Mouse (Mus musculus): ENCODE results near the gene Lrrc29.
"Not testable (repeated sequence)": the region's sequence is repeated elsewhere in the genome, so short reads cannot be mapped to it uniquely, and the experiment has no call there.

Gene Lrrc29

DNA sequence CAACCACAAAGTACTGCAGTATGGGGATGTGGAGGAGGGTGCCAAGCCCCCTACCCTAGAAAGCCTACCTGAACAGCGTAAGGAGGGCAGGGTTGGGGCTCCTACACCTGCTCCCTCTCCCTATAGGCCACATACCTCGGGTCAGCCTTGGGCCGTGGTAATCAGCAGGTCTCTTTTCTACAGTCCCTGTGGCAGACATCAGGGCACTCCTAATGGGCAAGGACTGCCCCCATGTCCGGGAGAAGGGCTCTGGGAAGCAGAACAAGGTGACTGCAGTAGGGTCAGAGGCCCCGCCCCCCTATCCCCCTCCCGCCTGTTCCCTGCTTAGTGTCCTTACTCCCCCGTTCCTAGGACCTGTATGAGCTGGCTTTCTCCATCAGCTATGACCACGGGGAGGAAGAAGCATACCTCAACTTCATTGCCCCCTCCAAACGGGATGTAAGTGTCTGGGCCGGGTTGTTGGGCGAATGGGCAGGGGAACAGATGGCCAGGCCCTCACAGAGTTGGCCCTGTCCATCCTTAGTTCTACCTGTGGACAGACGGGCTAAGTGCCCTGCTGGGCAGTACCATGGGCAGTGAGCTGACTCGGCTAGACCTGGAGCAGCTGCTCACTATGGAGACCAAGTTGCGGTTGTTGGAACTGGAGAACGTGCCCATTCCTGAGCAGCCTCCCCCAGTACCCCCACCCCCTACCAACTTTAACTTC is 16.8 kb downstream of the Lrrc29 start:
- DNase-seq, result no peak

DNA sequence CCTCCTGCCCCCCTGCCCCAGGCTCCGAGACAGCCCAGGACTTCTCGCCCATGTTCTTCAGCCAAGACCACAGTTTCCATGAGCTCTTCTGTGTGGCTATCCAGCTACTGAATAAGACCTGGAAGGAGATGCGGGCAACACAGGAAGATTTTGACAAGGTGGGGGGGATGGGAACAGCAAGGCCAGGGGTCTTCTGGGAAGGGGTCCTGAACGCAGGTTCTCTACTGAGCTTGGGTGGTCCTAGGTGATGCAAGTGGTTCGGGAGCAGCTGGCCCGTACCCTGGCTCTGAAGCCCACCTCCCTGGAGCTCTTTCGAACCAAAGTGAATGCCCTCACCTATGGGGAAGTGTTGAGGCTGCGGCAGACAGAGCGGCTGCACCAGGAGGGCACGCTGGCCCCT is 17.6 kb downstream of the Lrrc29 start:
- DNase-seq, result no peak

DNA sequence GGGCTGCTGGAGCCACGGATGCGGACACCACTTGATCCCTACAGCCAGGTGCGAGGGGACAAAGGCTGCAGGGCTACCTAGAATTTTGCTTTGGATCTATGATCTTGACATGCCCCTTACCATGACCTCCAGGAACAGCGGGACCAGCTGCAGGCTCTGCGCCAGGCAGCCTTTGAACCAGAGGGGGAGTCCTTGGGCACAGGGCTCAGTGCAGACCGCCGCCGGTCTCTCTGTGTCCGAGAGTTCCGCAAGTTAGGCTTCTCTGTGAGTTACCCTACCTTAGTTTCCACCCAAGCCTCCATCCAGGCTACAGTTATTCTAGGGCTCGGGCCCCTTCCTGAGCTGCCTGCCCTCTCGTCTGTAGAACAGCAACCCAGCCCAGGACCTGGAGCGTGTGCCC is 18.4 kb downstream of the Lrrc29 start:
- no peak for DNase-seq

GRCm38 (mm10) chr8:105306146-105306691 is 19.9 kb downstream of the Lrrc29 start:
- no peak for DNase-seq

GRCm38 (mm10) chr8:105305211-105306145 is 20.6 kb downstream of the Lrrc29 start, which contains the start of gene Elmo3:
Elmo3 (plus strand) TSS chr8:105305601.
- peak; percentile 87 for DNase-seq

DNA sequence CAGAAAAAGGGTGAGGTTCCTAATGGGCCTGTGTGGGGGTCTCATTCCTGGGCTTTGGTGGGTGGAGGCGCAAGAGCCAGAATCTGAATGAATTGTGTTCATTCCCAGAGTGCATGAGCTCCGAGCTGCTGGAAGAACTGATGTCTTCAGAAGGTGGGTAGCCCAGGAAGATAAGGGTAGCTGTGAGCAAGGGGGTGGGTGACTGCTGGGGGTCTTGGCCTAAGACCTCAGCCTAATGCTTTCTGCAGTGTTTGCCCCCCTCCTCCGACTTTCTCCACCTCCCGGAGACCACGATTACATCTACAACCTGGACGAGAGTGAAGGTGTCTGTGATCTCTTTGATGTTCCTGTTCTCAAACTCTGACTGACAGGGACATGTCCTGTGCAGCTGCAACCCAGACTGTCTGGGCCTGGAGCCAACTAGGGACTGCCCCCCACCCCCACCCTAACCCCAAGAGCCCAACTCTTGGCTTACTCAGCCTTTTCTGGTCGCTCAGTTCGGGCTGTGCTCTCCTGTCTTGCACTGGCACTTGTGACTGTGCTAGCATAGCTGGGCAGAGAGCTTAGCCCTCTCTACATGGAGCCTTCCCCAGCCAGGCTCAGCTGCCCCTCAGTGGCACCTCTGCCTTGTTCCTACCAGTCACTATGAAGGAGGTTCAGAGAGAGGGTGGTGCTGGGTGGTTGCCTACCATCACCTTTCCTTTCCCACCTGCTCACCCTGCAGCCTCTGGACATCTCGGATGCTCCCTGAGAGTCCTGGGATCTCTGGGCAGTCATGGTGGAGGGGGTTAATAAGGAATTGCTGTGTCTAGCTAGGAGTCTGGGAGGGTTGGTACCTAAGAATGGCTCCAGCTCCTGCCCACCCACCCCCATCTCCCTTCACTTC is 21.5 kb downstream of the Lrrc29 start:
- DNase-seq, result no peak

GRCm38 (mm10) chr8:105303874-105304273 is 22.2 kb downstream of the Lrrc29 start:
- peak; percentile 34 for DNase-seq

DNA sequence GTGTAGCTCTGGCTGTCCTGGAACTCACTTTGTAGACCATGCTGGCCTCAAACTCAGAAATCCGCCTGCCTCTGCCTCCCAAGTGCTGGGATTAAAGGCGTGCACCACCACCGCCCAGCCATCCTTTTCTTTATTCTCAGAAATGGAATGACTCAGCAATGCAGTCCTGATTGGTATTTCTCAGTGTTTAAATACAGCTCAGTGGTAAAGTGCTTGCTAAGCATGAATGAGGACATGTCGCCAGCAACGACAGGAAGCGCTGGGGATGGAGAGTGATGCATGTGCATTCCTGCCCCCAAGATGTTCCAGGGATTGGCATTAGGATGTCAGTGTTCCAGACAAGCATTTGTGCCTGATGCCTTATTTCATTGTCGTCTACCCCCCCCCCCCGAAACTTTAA is 22.7 kb downstream of the Lrrc29 start:
- no peak for DNase-seq

DNA sequence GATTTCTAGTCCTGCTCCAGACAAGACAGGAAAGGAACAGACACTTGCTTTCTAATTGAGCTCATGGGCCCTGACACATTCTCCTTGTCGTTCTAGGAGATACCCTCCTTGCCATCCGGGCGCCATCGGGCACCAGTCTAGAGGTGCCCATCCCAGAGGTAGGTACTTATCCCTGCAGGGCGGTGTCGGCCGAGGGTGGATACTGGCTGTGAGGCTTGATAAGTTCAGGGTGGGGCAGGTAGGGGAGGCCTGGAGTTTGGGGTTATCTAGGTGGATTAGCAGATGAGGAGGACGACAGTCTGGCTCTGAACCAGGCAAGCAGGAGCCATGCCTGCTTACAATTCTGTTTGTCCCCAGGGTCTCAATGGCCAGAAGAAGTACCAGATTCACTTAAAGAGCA is 26.1 kb downstream of the Lrrc29 start:
- DNase-seq, result no peak

- no peak for DNase-seq
These were observed 27.5 kb downstream of the Lrrc29 start for GRCm38 (mm10) chr8:105298351-105299252.

DNA sequence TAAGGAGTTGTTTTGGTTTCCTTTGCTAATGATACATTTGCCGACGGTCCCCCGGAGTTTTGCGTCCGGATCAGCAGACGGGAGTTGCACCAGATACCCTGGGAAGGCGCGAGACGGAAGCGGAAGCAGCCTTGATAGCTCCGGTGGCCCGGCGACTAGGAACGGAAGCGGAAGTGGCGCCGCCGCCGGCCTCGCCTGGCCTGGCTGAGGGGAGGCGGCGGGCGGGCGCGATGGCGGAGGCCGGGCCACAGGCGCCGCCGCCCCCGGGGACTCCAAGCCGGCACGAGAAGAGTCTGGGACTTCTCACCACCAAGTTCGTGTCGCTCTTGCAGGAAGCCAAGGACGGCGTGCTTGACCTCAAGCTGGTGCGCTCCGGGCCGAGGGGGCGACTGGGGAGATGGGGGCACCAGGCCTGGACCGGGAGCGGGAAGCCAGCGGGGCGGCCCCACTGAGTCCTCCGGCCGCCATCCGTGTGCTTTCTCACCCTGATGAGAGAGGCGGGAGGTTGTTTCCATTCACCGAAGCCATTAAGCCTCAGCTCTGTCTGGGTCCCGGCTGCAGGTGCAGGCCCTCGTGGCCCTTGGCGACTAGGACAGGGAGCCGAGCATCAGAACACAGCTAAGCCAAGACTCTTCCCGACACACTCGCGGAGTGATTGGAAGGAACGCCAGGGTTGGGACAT is 28.4 kb downstream of the Lrrc29 start, which contains the start of gene E2f4:
TSS of gene E2f4 (plus strand) at position 153 of the 682 bp plus-strand sequence.
- DNase-seq, result peak; percentile 96

- peak; percentile 45 for DNase-seq
These were observed 30.0 kb downstream of the Lrrc29 start, which contains the start of gene Exoc3l for GRCm38 (mm10) chr8:105295895-105296573. Exoc3l (minus strand) TSS chr8:105296101.

DNA sequence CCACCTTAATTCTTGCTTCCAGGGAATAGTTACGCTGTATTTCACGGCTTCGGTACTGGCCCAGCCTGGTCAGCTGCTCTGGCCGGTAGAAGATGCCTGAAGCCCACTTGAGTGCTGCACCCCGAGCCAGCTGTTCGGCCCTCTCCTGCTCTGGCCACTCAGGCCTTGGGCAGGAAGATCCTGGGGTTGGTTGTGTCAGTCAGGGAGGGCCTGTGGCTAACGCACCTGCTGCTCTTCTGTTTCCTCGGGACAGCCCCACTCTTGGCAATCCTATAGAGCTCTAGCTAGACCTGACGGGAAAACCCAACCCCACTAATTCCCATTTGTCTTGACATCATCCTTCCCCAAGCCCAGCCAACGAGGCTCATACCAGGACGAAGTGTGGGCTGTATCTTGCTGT is 30.8 kb downstream of the Lrrc29 start:
- no peak for DNase-seq

DNA sequence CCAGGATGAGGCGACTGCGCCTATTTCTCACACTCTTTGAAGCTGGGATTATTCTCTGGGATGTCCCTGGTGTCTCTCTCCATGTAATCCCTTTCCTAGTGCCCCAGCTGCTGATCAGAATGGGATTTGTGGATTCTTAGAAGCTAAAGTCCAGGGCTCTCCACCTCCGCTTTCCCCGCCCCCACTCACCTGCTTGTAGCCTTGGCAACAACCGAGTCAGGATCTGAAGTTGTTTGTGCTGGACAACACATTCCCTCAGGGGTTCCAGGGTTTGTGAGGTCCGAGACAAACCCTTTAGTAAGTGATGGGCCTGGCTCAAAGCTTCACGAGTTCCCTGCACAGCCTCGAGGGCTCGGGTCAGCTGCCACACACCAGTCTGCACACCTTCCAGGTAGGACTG is 31.3 kb downstream of the Lrrc29 start:
- peak; percentile 57 for DNase-seq

DNA sequence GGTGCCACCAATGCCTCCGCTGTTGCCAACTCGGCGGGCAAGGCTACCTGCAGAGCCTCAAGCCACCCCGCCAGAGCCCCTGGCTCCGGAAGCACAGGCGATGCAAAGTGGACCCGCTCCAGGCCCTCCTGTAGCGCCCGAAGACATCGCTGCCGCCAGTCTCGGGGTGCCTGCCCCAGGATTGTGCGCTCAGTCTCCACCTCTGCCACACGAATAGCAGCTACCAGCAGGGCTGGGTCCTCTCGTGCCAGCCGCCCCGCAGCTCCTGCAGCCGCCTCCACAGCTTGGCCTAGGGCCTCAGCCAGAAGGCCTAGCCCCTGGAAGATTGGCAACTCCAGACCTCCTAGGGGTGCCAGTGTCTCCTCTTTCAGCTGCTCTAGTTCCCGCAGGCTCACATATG is 32.7 kb downstream of the Lrrc29 start:
- no peak for DNase-seq

DNA sequence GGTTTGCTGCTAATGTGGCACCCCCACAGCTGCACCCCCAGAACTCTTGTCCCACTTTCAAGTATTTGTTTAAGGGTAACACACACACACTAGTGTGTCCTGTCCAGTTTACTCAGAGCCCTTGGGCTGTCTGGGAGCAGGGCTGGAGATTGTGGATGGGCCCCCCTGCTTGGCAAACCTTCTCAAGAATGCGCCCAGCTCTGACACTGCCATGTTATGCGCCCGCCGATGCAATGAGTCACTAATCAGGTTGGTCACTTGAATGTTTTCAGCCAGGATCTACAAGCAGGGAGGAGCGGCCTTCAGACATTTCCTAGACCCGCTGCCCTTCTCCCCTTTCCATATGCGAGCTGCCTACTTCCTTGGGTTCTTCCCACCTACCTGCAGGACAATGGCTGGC is 33.6 kb downstream of the Lrrc29 start:
- DNase-seq, result no peak

DNA sequence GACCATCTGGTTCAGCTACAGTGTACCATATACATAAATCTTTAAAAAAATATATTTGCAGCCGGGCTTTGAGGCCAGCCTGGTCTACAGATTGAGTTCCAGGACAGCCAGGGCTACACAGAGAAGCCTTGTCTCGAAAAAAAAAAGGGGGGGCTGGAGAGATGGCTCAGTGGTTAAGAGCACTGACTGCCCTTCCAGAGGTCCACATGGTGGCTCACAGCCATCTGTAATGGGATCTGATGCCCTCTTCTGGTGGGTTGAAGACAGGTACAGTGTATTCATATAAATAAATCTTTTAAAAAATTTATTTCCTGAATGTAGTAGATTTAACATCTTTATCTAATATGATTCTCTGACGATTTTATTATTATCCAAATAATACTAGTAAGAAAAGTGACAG is 34.3 kb downstream of the Lrrc29 start:
- not testable (repeated sequence) for DNase-seq

- DNase-seq, result not testable (repeated sequence)
These were observed 34.7 kb downstream of the Lrrc29 start for GRCm38 (mm10) chr8:105291364-105291763.

DNA sequence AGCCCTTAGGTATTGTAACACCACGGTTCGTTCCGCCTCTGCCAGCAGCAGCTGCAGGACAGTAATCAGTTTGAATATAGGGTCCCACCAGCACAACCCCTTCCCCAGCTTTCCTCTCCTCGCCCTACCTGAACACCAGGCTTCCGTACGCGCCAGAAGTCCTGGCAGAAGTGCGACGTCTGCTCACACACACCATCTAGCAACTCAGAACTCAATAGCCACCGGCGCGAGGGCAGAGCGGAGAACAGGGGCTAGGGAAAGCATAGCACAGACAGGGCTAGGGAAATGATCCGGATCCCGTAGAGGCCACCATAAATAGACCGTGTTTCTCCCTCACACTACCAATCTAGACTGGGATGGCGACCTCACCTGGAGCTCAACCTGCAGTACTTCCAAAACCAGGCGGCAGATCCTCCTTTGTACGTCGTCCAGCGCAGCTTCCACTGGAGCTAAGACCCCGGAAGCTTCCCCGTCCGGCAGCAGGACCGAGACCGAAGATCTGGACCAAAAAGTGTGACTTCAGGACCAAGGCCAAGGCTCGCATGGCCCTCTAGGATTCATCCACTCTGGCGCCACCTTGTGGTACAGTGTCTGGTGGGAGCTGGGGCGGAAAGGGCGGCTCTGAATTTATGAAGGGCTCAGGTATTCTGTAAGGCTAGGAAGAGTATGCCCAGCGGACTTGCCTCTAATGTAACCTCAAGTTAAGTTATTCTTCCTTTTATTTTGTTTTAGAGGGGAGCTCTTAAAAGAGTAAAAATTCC is 35.3 kb downstream of the Lrrc29 start:
- peak; percentile 96 for DNase-seq

Measured in lung, postnatal 36 days (tissue).